Mouse (Mus musculus) heart, postnatal 0 days (tissue): Measurements from ENCODE around the gene Wrap73. TPM values are rescaled to one million over a fixed set of nuclear protein-coding genes. Genes with fewer than 3 reads are reported as not detected.

Source experiments
- ATAC-seq: fragments of 200-750 bp; cut with Nextera tagmentation; 2 replicates; pipeline ENCODE4 v1.8.0; 2017; ENCODE audit warnings: low read depth, moderate number of reproducible peaks, moderate library complexity; ENCODE audit not compliant: insufficient read depth
- DNase-seq: peaks from one replicate; pipeline ENCODE4 v3.0.0-alpha.2; 2016; ENCODE audit warnings: low spot score
- H3K27ac ChIP-seq: fragments of 300-500 bp; sonication (generic); 2 replicates; pipeline ENCODE4 v1.5.1; 2014; ENCODE audit warnings: low read depth, mild to moderate bottlenecking
- H3K27me3 ChIP-seq: fragments of 300-500 bp; sonication (generic); 2 replicates; pipeline ENCODE4 v1.6.1; 2014; ENCODE audit warnings: low read length, mixed read lengths; ENCODE audit not compliant: control insufficient read depth, insufficient read depth
- H3K36me3 ChIP-seq: fragments of 300-500 bp; sonication (generic); replicated peaks from 2 replicates; pipeline ENCODE4 v1.6.1; 2014; ENCODE audit warnings: low read length, mixed read lengths; ENCODE audit not compliant: control insufficient read depth, insufficient read depth
- H3K4me1 ChIP-seq: fragments of 300-500 bp; sonication (generic); 2 replicates; pipeline ENCODE4 v1.6.1; 2014; ENCODE audit warnings: antibody characterized with exemption; ENCODE audit not compliant: control insufficient read depth, insufficient read depth
- H3K4me2 ChIP-seq: fragments of 300-500 bp; sonication (generic); 2 replicates; pipeline ENCODE4 v1.6.1; 2014; ENCODE audit warnings: low read depth, mild to moderate bottlenecking, low read length, moderate library complexity
- H3K4me3 ChIP-seq: fragments of 300-500 bp; sonication (generic); 2 replicates; pipeline ENCODE4 v1.5.1; 2014; ENCODE audit warnings: low read depth, low read length
- H3K9ac ChIP-seq: fragments of 300-500 bp; sonication (generic); replicated peaks from 2 replicates; pipeline ENCODE4 v1.6.1; 2014; ENCODE audit warnings: low read depth, low read length, mixed read lengths
- H3K9me3 ChIP-seq: fragments of 300-500 bp; sonication (generic); replicated peaks from 2 replicates; pipeline ENCODE4 v1.6.1; 2016; ENCODE audit warnings: low read length; ENCODE audit not compliant: control insufficient read depth
- CTCF ChIP-seq: IDR thresholded peaks from 2 replicates; pipeline ENCODE4 v1.5.1; 2016; ENCODE audit warnings: antibody characterized with exemption, control low read depth, low read depth
- EP300 ChIP-seq: IDR thresholded peaks from 2 replicates; pipeline ENCODE4 v1.6.1; 2016; ENCODE audit warnings: antibody characterized with exemption, low read depth
- WGBS: fragments of 180-500 bp; shearing (Covaris S2); extraction: QIAGEN DNeasy Blood & Tissue Kit; methylation state at CpG from one replicate; pipeline ENCODE4 v1.1.7; 2014; 5-methylcytosine and 5-hydroxymethylcytosine counted together
- polyA plus RNA-seq: library from polyadenylated mRNA; unstranded; fragments of >200 nt; fragmentation: Nextera tagmentation; extraction: Ambion mirVana; gene quantifications from 2 replicates; pipeline ENCODE4 v1.2.1, GENCODE M21; 2015
- total RNA-seq: library from RNA; depleted of rRNA; stranded (reverse); fragments of >200 nt; gene quantifications from 2 replicates; pipeline ENCODE4 v1.2.3, GENCODE M21; 2014; ENCODE audit warnings: low replicate concordance

The Wrap73 gene
- total and polyA plus RNA-seq, 2 experiments from 2014 or later: 14.3 to 24.0 TPM

GRCm38 (mm10) chr4:154127273-154127672 lies 14.9 kb upstream of the Wrap73 start:
- Histone ChIP-seq H3K36me3 (no peaks in the 10 kb centered on the region), H3K4me3 (no peak overlapping the region), H3K9me3 (no peaks in the 10 kb centered on the region), H3K4me2 (no peak overlapping the region), H3K27me3 (no peaks in the 10 kb centered on the region), H3K4me1 (no peaks in the 10 kb centered on the region), H3K9ac (no peak overlapping the region), H3K27ac (no peak overlapping the region)
- 68% methylated on average over 3 of the region's 3 CpGs for WGBS
- ATAC-seq (no peak), DNase-seq (no peak)
- TF ChIP-seq EP300: no peak
- no peak for TF ChIP-seq CTCF

- H3K36me3 ChIP-seq: no peaks in the 10 kb centered on the region
- no peak overlapping the region for H3K4me2 ChIP-seq
- no peak for TF ChIP-seq EP300
- TF ChIP-seq CTCF: no peak
- ATAC-seq (no peak), DNase-seq (no peak)
- no peaks in the 10 kb centered on the region for H3K4me1 ChIP-seq
- H3K27ac ChIP-seq: no peak overlapping the region
- H3K9me3 ChIP-seq: no peaks in the 10 kb centered on the region
- no peak overlapping the region for H3K4me3 ChIP-seq
- H3K9ac ChIP-seq: no peak overlapping the region
- peaks cover 10% of the 10 kb centered on the region; the same call in 1 of the 2 replicates for H3K27me3 ChIP-seq
Observed at GRCm38 (mm10) chr4:154129950-154130349, 12.2 kb upstream of the Wrap73 start.

- Histone ChIP-seq H3K4me1 (no peaks in the 10 kb centered on the region), H3K36me3 (no peaks in the 10 kb centered on the region), H3K4me3 (no peak overlapping the region), H3K9me3 (no peaks in the 10 kb centered on the region), H3K4me2 (no peak overlapping the region), H3K27me3 (peaks cover 26% of the 10 kb centered on the region; the same call in 1 of the 2 replicates), H3K9ac (no peak overlapping the region), H3K27ac (no peak overlapping the region)
- DNase-seq (no peak), ATAC-seq (no peak)
- 72% methylated on average over 4 of the region's 4 CpGs for WGBS
- TF ChIP-seq EP300 (no peak), CTCF (no peak)
Observed at GRCm38 (mm10) chr4:154131894-154132293, 10.3 kb upstream of the Wrap73 start.

- DNase-seq: no peak
- no peak overlapping the region for H3K4me2 ChIP-seq
- 32% methylated on average over 4 of the region's 4 CpGs for WGBS
- peaks cover 4% of the 10 kb centered on the region; the same call in 1 of the 2 replicates for H3K4me1 ChIP-seq
- no peak overlapping the region for H3K9ac ChIP-seq
- H3K27ac ChIP-seq: no peak overlapping the region
- H3K36me3 ChIP-seq: no peaks in the 10 kb centered on the region
- H3K4me3 ChIP-seq: no peak overlapping the region
- TF ChIP-seq CTCF: no peak
- ATAC-seq: no peak
- peaks cover 54% of the 10 kb centered on the region for H3K27me3 ChIP-seq
- no peaks in the 10 kb centered on the region for H3K9me3 ChIP-seq
Observed at GRCm38 (mm10) chr4:154134803-154135202, 7.4 kb upstream of the Wrap73 start.

- 48% methylated on average over 5 of the region's 5 CpGs for WGBS
- no peak overlapping the region for H3K4me2 ChIP-seq
- TF ChIP-seq EP300 (no peak), CTCF (no peak)
- DNase-seq (no peak), ATAC-seq (no peak)
- no peak overlapping the region for H3K9ac ChIP-seq
- H3K4me3 ChIP-seq: no peak overlapping the region
- no peak overlapping the region for H3K27ac ChIP-seq
- H3K4me1 ChIP-seq: peaks cover 21% of the 10 kb centered on the region; the same call in 1 of the 2 replicates
- H3K27me3 ChIP-seq: peaks cover 75% of the 10 kb centered on the region
- no peaks in the 10 kb centered on the region for H3K9me3 ChIP-seq
- H3K36me3 ChIP-seq: no peaks in the 10 kb centered on the region
Observed at GRCm38 (mm10) chr4:154137139-154137538, 5.0 kb upstream of the Wrap73 start.

GRCm38 (mm10) chr4:154139671-154140181 lies 2.4 kb upstream of the Wrap73 start:
- Histone ChIP-seq H3K36me3 (no peaks in the 10 kb centered on the region), H3K9ac (peak overlapping the region; percentile 47), H3K4me2 (peak overlapping the region; percentile 91), H3K9me3 (no peaks in the 10 kb centered on the region), H3K4me3 (peak overlapping the region; percentile 59), H3K4me1 (peaks cover 29% of the 10 kb centered on the region), H3K27me3 (peaks cover 67% of the 10 kb centered on the region), H3K27ac (no peak overlapping the region)
- TF ChIP-seq CTCF: no peak
- no peak for TF ChIP-seq EP300
- under 1% methylated on average over 47 of the region's 59 CpGs for WGBS
- ATAC-seq (no peak), DNase-seq (no peak)
